Mouse (Mus musculus): ENCODE data around the gene Tulp4. TPM values are rescaled to one million over a fixed set of nuclear protein-coding genes. Genes with fewer than 3 reads are reported as not detected.
"Not testable (repeated sequence)": the region's sequence is repeated elsewhere in the genome, so short reads cannot be mapped to it uniquely, and the experiment has no call there.

The Tulp4 gene
- polyA plus RNA-seq, 1 experiment from 2014 or later: 14.2 TPM

DNA sequence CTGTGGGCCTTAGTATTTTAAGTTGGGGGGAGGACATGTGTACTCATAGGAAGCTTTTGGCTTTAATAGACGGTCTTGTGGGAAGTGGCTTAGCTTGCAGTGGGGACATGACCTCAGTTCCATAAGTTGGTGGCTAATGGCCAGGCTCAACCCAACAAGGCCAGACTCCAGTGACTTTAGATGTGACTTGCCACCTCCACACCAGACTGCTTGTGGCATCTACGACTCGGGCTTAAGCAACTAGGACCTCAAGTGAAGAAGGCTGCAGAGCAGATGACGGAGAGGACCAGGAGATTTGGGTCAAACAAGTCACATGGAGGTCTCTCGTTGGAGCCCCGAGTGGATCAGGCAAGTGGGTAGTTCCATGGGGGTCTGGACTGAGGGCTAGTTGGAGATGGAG, 168.5 kb downstream of the Tulp4 start:
- 82% methylated on average over 4 of the region's 6 CpGs for WGBS (ENCODE audit: insufficient replicate concordance)
- not testable (repeated sequence) for H3K9me3 ChIP-seq (ENCODE audit: low read length); DNase-seq; ATAC-seq; H3K36me3 ChIP-seq (replicated peaks; ENCODE audit: insufficient read depth, low read length); H3K27ac ChIP-seq (ENCODE audit: low read depth); H3K27me3 ChIP-seq (ENCODE audit: insufficient read depth, low read length); H3K4me1 ChIP-seq (ENCODE audit: insufficient read depth); H3K4me3 ChIP-seq (ENCODE audit: low read depth, low read length); H3K9ac ChIP-seq (replicated peaks); H3K4me2 ChIP-seq (ENCODE audit: low read depth, low read length)

DNA sequence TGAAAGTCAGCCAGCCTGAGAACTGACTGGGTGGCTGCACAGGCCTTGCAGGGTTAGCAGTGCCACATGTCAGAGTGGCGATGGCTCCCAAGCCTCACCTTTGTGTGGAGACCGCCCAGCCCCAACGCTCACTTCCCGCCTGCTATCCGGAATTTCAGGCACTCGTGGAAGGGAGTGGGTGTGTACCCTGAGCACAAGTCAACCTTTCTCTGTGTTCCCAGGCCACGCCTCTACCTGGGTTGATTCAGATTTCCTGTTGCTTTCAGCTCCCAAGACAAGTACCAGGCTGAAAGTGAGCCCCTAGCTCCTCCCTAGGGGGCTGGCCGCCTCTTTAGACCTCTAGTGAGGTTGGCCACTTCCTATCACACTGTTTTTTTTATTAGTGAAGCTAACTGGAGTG, 173.0 kb downstream of the Tulp4 start:
- not testable (repeated sequence) for H3K4me1 ChIP-seq (ENCODE audit: insufficient read depth); H3K4me2 ChIP-seq (ENCODE audit: low read depth, low read length); H3K9ac ChIP-seq (replicated peaks); H3K36me3 ChIP-seq (replicated peaks; ENCODE audit: insufficient read depth, low read length); H3K4me3 ChIP-seq (ENCODE audit: low read depth, low read length); H3K27ac ChIP-seq (ENCODE audit: low read depth); ATAC-seq; H3K9me3 ChIP-seq (ENCODE audit: low read length); H3K27me3 ChIP-seq (ENCODE audit: insufficient read depth, low read length); DNase-seq
- 62% methylated on average over 8 of the region's 8 CpGs for WGBS (ENCODE audit: insufficient replicate concordance)

DNA sequence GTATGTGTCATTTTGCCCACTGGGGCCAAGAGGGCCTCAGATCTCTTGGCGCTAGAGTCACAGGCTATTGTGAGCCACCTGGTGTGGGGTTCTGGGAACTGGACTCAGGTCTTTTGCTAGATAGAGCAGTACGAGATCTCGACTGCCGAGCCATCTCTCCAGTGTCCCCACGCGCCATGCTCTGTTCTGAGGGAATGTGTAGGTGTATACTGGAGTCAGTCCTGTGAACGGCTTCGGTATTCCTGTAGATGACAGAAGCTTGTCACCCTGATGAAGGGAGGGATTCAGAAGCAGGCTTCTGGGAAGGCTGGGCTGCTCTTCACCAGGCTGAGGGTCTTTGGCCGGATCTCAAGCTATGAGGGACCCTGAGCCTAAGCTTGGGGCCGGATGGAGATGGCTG, 173.5 kb downstream of the Tulp4 start:
- H3K4me2 ChIP-seq (ENCODE audit: low read depth, low read length); H3K27me3 ChIP-seq (ENCODE audit: insufficient read depth, low read length); H3K4me3 ChIP-seq (ENCODE audit: low read depth, low read length); H3K4me1 ChIP-seq (ENCODE audit: insufficient read depth); H3K36me3 ChIP-seq (replicated peaks; ENCODE audit: insufficient read depth, low read length); DNase-seq; H3K9me3 ChIP-seq (ENCODE audit: low read length); H3K9ac ChIP-seq (replicated peaks); H3K27ac ChIP-seq (ENCODE audit: low read depth); ATAC-seq: not testable (repeated sequence)
- whole genome bisulfite sequencing (ENCODE audit: insufficient replicate concordance): 78% methylated on average over 7 of the region's 10 CpGs

- WGBS (ENCODE audit: insufficient replicate concordance): 91% methylated on average over 13 of the region's 19 CpGs
- H3K4me1 ChIP-seq (ENCODE audit: insufficient read depth); H3K4me2 ChIP-seq (ENCODE audit: low read depth, low read length); DNase-seq; H3K36me3 ChIP-seq (replicated peaks; ENCODE audit: insufficient read depth, low read length); H3K4me3 ChIP-seq (ENCODE audit: low read depth, low read length); H3K9me3 ChIP-seq (ENCODE audit: low read length); ATAC-seq; H3K27ac ChIP-seq (ENCODE audit: low read depth); H3K9ac ChIP-seq (replicated peaks); H3K27me3 ChIP-seq (ENCODE audit: insufficient read depth, low read length): not testable (repeated sequence)
These were observed 174.3 kb downstream of the Tulp4 start for GRCm38 (mm10) chr17:6280513-6280912.

DNA sequence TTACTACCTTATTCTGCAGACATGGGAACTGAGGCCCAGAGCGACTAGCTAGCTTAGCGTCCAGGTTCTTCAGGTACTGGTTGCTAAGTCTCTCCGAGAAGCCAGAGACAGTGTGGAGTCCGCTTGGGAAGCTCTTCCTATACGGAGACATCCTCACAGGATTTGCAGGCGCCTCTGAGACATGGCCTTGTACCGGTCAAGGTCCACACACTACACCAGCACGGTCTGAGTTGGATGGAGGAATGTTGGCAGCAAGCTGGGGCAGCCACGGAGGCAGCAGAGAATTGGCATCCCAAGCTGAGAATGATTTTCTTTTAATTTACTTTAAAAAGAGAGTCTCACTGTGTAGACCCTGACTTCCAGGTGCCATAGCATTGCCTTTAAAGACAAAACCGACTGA, 176.9 kb downstream of the Tulp4 start:
- not testable (repeated sequence) for H3K4me2 ChIP-seq (ENCODE audit: low read depth, low read length); H3K4me1 ChIP-seq (ENCODE audit: insufficient read depth); H3K27me3 ChIP-seq (ENCODE audit: insufficient read depth, low read length); H3K36me3 ChIP-seq (replicated peaks; ENCODE audit: insufficient read depth, low read length); DNase-seq; H3K4me3 ChIP-seq (ENCODE audit: low read depth, low read length); ATAC-seq; H3K9ac ChIP-seq (replicated peaks); H3K9me3 ChIP-seq (ENCODE audit: low read length); H3K27ac ChIP-seq (ENCODE audit: low read depth)
- WGBS (ENCODE audit: insufficient replicate concordance): 91% methylated on average over 7 of the region's 10 CpGs

DNA sequence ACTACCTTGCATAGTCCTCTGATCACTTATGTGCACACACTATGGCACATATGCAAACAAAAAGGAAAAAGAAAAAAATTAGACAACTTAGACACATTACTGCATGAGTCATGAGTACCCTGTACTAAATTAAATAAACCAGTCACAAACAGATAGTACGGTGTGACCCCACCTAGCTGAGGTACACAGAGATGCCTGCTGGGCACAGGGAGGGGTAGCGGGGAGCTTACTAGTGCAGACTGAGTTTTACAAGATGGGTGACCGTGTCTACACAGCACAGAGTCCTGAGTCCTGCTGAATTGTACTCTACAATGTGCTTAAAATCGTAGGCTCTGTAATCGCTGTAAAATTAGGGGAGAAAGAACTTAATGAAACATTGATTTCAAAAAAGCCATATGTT, 179.9 kb downstream of the Tulp4 start:
- WGBS (ENCODE audit: insufficient replicate concordance): 89% methylated on average over 5 of the region's 5 CpGs
- not testable (repeated sequence) for ATAC-seq; H3K27ac ChIP-seq (ENCODE audit: low read depth); H3K9ac ChIP-seq (replicated peaks); H3K4me2 ChIP-seq (ENCODE audit: low read depth, low read length); H3K4me3 ChIP-seq (ENCODE audit: low read depth, low read length); H3K27me3 ChIP-seq (ENCODE audit: insufficient read depth, low read length); H3K36me3 ChIP-seq (replicated peaks; ENCODE audit: insufficient read depth, low read length); DNase-seq; H3K9me3 ChIP-seq (ENCODE audit: low read length); H3K4me1 ChIP-seq (ENCODE audit: insufficient read depth)

DNA sequence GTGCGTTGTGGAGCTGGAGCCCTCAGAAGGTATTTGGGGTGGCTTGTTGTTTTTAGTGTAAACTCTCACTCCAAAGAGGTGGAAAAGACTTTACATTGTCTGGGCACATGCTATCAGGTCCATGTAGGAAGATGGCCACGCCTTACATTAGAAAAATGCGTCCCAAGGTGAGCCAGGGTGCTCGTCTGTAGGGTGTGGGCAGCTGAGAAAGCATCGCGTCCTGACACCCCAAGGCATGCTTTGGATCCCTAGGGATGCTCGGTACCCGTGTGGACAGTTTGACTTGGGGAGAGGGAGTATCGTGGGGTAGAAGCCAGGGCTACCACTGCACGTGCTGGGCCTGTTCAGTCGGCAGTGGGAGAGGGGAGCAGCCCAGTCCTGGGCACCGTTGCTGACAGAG, 182.8 kb downstream of the Tulp4 start:
- not testable (repeated sequence) for ATAC-seq; H3K27me3 ChIP-seq (ENCODE audit: insufficient read depth, low read length); DNase-seq; H3K9me3 ChIP-seq (ENCODE audit: low read length); H3K36me3 ChIP-seq (replicated peaks; ENCODE audit: insufficient read depth, low read length); H3K4me2 ChIP-seq (ENCODE audit: low read depth, low read length); H3K9ac ChIP-seq (replicated peaks); H3K27ac ChIP-seq (ENCODE audit: low read depth); H3K4me1 ChIP-seq (ENCODE audit: insufficient read depth); H3K4me3 ChIP-seq (ENCODE audit: low read depth, low read length)
- WGBS (ENCODE audit: insufficient replicate concordance): 88% methylated on average over 9 of the region's 12 CpGs

DNA sequence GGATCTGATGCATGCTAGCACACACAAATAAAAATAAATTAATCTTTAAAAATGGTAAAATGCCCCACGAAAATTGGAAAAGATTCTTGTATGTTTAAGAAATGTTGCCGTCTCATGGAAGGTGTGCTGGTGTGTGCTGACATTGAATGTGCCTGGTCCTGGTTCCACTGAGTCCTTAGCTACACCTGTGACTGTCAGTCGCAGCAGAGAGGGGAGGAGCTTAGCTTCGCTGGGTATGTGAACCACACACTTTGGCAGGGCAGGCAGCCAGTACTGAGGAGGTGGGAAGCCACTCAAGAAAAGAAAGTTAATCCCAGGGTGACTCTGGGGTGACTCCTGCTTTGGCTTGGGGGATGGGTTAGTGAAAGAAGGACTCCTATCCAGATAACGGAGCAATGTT, 187.6 kb downstream of the Tulp4 start:
- H3K36me3 ChIP-seq (replicated peaks; ENCODE audit: insufficient read depth, low read length); H3K9ac ChIP-seq (replicated peaks); H3K9me3 ChIP-seq (ENCODE audit: low read length); H3K27ac ChIP-seq (ENCODE audit: low read depth); H3K27me3 ChIP-seq (ENCODE audit: insufficient read depth, low read length); DNase-seq; ATAC-seq; H3K4me2 ChIP-seq (ENCODE audit: low read depth, low read length); H3K4me3 ChIP-seq (ENCODE audit: low read depth, low read length); H3K4me1 ChIP-seq (ENCODE audit: insufficient read depth): not testable (repeated sequence)
- whole genome bisulfite sequencing (ENCODE audit: insufficient replicate concordance): no CpG with 5 or more reads among the region's 5 CpGs

- not testable (repeated sequence) for ATAC-seq; H3K27ac ChIP-seq (ENCODE audit: low read depth); H3K27me3 ChIP-seq (ENCODE audit: insufficient read depth, low read length); H3K9me3 ChIP-seq (ENCODE audit: low read length); H3K9ac ChIP-seq (replicated peaks); H3K4me1 ChIP-seq (ENCODE audit: insufficient read depth); H3K4me3 ChIP-seq (ENCODE audit: low read depth, low read length); DNase-seq; H3K4me2 ChIP-seq (ENCODE audit: low read depth, low read length); H3K36me3 ChIP-seq (replicated peaks; ENCODE audit: insufficient read depth, low read length)
- 66% methylated on average over 8 of the region's 15 CpGs for WGBS (ENCODE audit: insufficient replicate concordance)
These were observed 191.0 kb downstream of the Tulp4 start for GRCm38 (mm10) chr17:6297060-6297795.

DNA sequence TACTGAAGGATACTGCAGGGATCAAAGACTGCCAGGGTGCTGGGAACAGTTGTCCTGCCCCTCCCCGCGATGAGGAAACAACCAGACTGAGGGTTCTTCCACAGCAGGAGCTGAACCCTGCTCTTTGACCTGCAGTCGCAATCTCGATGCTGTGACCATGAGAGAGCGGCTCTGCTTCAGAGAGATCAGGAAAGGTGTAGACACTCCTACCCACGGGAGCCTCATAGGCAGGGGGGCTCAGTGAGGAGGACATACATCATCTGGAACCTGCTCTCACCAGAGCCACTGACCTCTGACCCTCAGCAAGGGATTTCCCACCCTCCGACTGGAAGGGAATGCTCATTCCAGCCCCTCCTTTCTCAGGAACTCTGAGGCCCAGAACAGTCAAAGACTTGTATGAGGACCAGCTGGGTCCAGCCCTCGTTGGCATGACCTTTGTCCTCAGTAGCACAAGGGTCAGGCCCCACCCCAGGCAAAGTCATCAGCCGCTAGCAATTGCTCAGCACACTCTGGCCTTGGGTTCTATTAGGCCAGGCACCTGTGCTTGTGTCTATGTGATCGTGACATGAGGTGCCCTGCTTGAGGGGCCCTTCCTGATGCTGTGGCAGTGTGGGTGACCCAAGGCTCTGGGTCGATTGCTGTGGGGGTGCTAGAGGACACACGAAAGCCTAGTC, 194.1 kb downstream of the Tulp4 start:
- WGBS (ENCODE audit: insufficient replicate concordance): 52% methylated on average over 5 of the region's 12 CpGs
- H3K9me3 ChIP-seq (ENCODE audit: low read length); H3K4me2 ChIP-seq (ENCODE audit: low read depth, low read length); H3K4me3 ChIP-seq (ENCODE audit: low read depth, low read length); H3K9ac ChIP-seq (replicated peaks); H3K27me3 ChIP-seq (ENCODE audit: insufficient read depth, low read length); H3K4me1 ChIP-seq (ENCODE audit: insufficient read depth); H3K36me3 ChIP-seq (replicated peaks; ENCODE audit: insufficient read depth, low read length); H3K27ac ChIP-seq (ENCODE audit: low read depth); DNase-seq: not testable (repeated sequence)
- ATAC-seq: peak; percentile 77

Data from liver, postnatal 0 days (tissue).